Mouse (Mus musculus) liver, adult 2 months (tissue): ENCODE measurements around the gene Dlgap1.

Experiments
- CTCF ChIP-seq: fragments of 200-500 bp; IDR thresholded peaks from 2 replicates; pipeline ENCODE4 v1.5.1; 2011; ENCODE audit warnings: low read depth, low read length, control low read depth
- POLR2A ChIP-seq: fragments of 200-500 bp; IDR thresholded peaks from 2 replicates; pipeline ENCODE4 v1.6.1; 2011; ENCODE audit warnings: low read length, control low read depth; ENCODE audit not compliant: insufficient read depth; ENCODE audit errors: extremely low read depth

DNA sequence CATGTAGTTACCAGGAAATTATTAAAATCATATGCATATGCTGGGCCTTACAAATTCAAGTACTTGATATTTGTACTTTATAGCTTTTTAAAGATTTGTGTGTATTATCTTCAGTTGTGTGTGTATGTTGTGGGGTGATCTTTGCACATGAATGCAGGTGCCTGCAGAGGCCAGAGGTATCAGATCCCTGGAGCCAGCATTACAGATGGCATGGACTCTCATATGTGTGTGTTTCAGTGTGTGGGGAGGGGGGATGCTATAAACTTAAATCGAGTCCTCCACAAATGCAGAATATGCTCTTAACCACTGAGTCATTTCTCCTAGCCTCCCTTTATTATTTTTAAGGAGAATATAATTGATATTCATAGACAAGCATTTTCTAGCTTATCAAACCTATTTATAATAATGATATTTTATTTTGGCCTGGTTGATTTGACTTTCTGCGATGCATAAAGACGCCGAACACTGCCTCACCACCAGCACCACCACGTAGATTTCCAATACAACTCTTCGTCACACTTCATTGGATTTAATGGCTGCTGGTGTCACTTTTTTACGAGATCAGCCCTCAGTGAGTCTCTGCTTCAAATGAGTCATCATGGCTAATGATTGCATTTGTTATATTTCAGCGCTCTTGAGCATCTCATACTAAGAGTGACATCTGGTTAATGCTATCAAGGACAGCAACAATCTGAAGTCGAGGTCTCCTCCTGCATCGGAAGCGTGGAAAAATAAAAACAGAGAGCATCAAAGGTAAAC lies 338.7 kb downstream of the Dlgap1 start:
- no peak for TF ChIP-seq POLR2A
- TF ChIP-seq CTCF: no peak
